Mouse (Mus musculus): Measurements from ENCODE around the gene Atp11a.

The Atp11a gene

DNA sequence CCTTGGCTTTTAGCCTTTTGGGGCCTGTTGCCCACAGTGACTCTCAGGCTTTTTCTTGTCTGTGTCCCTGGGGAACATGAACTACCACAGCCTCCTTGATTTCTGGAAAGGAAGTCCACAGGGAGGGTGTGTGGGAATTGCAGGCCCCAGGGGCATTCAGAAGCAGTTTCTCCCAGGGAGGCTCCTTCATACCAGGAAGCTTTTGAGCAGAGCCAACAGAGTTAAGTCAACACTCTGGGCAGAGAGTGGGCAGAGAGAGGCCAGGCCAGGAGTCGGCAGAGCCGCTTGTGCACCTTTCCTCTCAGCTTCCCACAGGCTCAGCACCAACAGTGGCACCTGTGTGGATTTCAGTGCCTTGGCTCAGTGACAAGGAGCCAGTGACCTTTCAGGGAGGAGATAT, 51.2 kb downstream of the Atp11a start:
- DNase-seq (ENCODE audit: inconsistent age in 2 of 2, low spot score in 1 of 2): no peak

DNA sequence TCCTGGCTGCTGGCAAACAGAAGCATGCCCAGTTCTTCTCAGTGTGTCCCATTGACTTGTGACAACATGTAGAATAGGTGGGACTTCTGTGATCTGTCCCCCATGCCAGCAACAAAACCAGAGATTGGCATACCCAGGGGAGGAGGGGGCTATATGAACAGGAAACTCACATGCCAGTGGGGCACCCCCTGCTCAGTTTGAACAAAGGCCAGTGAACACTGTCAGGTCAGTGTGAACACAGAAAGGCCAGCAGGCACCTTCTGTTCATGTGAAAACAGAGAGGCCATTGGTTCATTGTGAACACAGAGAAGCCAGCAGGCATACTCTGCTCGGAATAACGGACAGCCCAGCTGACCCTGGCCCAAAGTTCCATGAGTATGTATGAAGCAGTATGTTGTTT, 52.7 kb downstream of the Atp11a start:
- DNase-seq (ENCODE audit: inconsistent age in 2 of 2, low spot score in 1 of 2): no peak

DNA sequence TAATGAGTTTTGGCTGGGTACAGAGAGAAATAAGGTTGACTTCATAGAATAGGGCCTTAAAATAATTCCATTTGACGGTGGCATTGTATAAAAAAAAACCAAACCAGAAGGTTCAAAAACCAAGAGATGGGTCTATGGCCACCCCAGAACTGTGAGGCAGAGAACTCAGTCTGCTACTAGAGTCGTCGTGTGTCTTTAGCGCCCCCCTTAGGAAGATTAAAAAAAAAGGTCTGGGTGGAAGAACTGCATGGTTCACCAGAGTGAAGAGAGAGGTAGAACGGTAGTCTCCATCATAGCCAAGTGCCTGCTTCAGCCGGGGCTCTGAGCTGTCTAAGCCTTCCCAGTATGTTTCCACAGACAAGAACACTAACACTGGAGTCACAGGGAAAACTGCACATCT, 54.4 kb downstream of the Atp11a start:
- peak in 1 of 2 experiments; percentile 62 for DNase-seq (ENCODE audit: inconsistent age in 2 of 2, low spot score in 1 of 2)

DNA sequence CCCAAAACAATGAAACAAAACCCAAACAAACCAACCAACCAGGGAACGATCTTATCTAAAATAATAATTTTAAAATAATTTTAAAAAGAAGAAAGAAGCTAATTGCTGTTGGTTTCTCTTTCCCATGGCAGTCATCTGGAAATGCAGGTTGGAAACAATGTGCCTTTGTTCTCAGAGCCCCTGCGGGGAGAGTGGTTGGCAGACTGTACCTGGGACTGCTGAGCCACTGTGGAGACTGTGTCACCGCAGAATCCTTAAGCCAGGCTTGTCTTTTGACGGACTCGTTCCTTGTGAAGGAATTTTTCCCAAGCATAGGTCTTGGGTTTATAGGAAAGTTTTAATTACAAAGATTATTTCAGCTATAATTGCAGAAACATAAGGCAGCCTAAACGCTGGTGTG, 59.6 kb downstream of the Atp11a start:
- no peak for DNase-seq (ENCODE audit: inconsistent age in 2 of 2, low spot score in 1 of 2)

DNA sequence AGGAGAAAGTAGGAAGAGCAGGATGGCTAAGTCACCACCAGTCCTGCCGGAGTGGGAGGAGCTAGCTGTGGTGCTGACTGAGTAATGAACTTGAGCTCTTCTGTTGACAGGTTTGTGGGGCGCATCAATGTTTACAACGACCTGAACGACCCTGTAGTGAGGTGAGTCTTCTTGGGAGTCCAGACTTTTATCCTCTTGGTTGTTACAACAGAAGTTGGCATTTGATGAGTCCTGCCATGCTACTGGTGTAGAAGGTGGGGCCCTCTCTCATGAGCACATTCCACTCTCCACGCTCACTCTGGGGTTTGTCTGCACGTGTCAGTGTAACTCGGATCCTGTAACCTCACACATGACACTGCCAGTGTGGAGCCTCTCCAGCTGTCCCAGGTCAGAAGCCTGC, 66.1 kb downstream of the Atp11a start:
- DNase-seq (ENCODE audit: inconsistent age in 2 of 2, low spot score in 1 of 2): no peak

DNA sequence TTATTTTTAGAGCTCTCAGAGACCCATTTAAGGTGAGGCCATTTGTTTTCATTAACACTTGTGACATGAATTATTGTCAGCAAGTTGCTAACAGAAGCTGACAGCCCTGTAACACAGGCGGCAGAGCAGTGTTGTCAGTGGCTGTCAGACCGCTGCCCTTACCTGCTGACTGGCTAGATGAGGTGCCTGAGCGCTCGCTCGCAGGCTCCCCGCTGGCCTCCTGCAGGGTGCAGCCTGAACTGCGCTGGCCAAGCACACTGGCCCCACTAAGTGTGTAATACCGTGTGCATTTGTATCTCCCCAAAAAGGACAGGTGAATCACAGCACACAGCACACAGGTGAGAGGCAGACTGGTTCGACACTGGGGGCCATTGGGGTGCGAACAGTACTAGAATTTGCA, 67.7 kb downstream of the Atp11a start:
- no peak for DNase-seq (ENCODE audit: inconsistent age in 2 of 2, low spot score in 1 of 2)

DNA sequence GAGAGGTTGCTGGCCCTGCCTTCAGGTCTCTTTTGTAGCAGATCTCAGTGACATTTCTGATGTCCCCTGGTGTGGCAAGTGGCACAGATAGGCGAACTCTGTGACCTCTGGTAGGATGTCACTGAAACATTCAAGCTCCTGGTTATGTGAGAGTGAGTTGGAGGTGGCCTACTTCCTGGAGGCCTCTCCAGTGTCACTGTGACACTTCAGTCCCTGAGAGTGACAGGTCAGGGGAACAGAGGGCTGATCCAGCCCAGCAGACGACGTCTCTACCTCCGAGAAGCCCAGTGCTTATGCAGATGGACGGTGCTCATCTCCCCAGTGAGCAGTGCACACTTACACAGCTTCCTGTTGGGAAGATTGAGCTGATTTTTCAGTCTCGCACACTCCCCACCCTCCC, 68.4 kb downstream of the Atp11a start:
- DNase-seq (ENCODE audit: inconsistent age in 2 of 2, low spot score in 1 of 2): no peak

DNA sequence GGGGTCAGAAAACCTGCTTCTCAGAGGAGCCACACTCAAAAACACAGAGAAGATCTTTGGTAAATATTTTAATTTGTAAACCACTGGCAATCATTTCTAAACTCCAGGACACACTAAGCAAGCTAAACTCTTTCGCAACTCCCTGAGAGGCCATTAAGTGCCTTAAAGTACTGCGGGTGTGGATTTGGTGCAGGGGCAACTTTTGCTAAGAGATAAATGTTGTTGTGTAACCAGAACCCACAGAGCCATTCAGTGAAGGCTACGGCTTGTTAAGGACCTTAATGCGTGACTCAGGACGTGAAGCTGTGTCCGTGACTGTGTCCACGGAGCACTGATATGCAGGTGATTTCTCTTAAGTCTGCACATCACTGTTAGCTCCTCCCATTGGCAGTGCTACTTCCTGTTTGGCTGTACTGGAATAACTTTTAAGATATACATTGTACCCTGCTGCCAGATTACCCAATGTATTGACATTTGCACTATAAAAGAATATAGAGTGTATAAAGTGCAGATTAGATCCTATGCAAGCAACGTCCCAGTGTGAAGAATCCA, 68.9 kb downstream of the Atp11a start:
- DNase-seq (ENCODE audit: inconsistent age in 2 of 2, low spot score in 1 of 2): peak in 1 of 2 experiments; percentile 37

DNA sequence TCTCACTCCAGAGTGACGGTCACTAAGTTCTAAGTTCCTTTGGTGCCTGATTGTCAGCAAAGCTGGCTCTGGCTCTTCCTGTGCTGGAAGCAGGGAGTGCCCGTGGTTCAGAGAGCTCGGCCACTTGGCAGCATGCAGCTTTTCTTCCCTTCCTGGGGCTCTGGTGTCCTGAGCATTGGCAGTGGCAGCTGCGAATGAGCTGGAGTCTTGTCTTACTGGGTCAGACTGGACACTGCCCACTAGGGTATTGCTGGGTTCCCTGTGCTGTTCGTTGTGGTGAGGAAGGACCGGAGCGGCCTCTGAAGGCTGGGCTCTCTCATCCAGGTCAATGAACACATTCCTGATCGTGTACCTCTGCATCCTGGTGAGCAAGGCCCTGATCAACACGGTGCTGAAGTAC, 70.3 kb downstream of the Atp11a start:
- no peak for DNase-seq (ENCODE audit: inconsistent age in 2 of 2, low spot score in 1 of 2)

DNA sequence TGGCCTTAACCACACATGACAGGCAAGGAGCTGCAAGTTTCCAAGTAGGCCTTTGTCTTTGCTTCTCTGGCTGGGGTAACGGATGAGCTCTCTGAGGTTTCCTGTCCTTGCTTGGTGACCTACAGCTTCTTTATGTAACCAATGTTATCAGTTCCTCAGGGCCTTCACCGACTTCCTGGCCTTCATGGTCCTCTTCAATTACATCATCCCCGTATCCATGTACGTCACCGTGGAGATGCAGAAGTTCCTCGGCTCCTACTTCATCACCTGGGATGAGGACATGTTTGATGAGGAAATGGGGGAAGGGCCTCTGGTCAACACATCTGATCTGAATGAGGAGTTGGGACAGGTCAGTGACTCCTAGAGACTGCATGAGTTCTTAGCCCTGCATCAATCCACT, 71.5 kb downstream of the Atp11a start:
- no peak for DNase-seq (ENCODE audit: inconsistent age in 2 of 2, low spot score in 1 of 2)

DNA sequence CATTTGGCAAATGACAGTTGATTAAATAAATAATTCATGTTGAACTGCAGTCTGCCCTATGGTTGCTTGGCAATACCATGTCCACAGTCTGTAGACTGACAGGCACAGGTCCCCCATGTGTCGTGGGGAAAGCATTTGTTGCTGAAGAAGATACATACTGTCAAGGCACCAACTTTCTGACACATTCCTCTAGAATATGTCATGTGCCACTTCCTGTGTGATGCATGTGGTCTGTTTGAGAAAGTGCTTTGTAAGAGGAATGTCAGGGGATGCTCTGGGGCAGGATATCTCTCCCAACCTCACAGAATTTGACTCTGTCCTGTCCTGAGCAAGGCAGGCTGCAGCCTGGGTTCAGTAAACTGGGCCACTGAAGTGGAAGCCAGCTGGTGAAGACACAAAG, 72.6 kb downstream of the Atp11a start:
- no peak for DNase-seq (ENCODE audit: inconsistent age in 2 of 2, low spot score in 1 of 2)

DNA sequence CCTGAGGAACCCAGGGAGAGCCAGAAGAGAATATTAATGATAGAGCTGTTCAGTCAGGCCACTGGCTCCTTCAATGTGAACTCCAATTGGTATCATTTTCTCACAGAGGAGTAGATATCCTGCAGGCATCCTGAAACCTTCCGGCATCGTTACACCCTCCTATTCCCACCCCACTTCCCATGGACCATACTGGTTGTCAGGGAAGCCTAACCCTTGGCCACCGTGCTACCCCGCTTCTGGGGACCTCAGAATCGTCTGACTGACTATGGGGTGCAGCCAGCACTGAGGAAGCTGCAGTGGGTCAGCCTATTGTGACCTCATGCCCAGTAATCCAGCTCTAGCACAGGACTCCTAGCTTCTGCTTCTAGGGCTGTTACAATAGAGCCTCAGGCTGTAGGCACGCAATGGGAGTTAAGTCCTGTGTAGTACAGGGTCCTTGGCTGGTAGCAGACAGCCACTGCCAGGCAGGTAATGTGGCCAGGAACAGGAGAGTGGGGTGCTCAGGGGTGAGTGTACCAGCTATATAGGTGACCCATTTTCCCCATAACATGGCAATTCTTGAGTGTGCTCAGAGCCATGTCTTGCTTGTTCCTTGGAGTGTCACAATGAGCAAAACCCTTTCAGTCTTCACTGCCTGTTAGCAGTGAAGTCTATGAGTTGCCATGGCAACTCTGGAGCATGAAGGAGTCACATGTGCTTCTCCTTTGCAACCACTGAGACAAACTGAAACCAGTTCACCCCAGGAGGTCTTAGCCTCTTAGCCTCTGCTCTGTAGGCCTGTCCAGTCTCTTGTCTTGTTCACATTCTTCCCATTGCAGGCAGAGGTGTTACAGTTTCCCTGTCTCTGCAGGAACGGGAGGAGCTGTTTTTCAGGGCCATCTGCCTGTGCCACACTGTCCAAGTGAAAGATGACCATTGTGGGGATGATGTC, 75.1 kb downstream of the Atp11a start:
- DNase-seq (ENCODE audit: inconsistent age in 2 of 2, low spot score in 1 of 2): no peak

DNA sequence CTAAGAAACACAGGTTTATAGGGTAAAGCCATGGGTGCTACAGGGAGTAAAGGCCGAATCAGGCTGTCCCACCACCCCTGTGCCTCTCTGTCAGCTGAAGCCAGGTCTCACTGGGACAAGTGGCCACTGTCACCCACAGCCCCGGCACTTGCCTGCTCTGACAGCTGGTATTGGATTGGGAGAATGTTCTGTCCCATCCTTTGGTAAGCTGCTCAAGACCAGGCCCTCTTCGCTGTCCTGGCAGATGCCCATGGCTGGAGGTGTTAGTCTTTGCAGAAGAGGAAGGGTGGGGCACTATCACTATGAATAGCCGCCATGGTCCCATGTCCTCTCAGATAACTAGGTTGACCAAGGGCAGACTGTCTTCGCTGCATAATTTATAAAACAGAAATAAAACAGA, 76.8 kb downstream of the Atp11a start:
- no peak for DNase-seq (ENCODE audit: inconsistent age in 2 of 2, low spot score in 1 of 2)

DNA sequence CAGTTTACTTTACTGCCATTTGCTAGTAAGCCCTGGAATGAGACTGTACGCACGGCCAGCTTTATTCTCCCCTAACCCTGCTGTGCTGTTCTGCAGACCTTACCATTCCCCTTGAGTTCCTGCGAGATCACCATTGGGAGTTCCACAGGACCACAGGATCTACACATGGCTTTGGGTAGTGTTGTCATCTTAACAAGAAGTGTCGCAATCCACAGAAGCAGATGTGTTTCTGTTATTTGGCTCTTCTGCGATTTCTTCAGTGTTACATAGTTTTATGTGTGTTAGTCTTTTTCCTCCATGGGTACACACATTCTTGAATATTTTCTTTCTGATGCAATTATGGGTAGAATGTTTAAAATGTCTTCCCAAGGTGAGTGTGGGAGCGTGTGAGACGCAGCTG, 84.0 kb downstream of the Atp11a start:
- no peak for DNase-seq (ENCODE audit: inconsistent age in 2 of 2, low spot score in 1 of 2)

DNA sequence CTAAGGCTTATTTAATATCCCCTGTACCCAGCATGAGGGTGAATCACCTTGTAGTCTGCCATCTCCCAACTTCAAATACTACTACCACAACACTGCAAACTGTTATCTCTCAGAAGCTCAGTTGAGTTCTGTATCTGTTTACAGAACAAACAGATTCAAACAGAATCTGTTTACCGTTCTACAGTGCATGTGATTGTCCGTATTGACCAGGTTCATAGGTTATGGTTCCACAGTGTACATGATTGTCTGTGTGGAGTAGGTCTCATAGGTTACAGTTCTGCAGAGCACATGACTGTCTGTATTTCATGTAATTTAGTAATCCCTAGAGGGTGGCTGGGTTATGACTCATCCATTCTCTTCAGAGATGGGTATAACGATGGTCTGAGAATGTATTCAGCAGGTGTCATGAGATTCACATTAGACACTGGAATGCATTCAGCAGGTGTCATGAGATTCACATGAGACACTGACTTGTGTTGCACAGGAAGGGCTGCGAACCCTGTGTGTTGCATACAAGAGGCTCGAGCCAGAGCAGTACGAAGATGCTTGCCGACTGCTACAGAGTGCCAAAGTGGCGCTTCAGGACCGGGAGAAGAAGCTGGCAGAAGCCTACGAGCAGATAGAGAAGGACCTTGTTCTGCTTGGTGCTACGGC, 85.7 kb downstream of the Atp11a start:
- DNase-seq (ENCODE audit: inconsistent age in 2 of 2, low spot score in 1 of 2): no peak

DNA sequence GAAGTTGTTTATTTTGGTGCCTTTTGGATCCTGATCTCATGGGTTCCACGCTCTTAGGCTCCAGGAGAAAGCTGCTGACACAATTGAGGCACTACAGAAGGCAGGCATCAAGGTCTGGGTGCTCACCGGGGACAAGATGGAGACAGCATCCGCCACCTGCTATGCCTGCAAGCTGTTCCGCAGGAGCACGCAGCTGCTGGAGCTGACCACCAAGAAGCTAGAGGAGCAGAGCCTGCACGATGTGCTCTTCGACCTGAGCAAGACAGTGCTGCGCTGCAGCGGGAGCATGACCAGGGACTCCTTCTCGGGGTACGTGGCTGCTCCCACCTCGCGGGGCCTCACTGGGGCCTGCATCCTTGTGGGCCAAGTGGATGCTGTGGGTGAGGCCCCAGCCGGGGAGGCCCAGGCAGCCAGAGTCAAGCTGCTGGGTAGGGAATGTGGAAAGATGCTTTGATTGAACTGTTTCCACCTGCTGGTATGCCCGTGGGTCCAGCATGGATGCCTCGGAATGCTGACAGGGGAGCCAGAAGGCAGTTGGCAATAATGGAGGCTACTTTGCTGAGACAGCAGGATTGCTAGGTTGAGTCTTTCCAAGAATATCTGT, 87.6 kb downstream of the Atp11a start:
- no peak for DNase-seq (ENCODE audit: inconsistent age in 2 of 2, low spot score in 1 of 2)

DNA sequence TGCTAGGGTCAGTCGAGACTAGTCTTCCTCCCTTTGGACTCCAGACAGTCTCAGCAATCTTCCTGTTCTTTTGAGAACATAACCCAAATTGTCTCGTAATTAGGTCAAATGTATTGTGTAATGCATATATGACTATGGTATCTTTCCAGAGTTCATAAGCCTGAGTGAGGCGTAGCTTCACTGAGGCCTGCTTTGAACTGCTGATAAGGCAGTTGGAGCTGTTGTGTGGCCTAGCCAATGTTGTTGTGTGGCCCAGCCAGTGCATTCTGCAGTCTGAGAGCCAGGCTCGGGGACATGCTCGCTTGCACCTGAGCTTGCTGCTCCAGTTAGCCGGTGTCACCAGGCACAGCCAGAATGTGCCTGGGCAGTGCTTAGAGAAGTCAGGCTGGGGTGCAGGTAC, 89.6 kb downstream of the Atp11a start:
- DNase-seq (ENCODE audit: inconsistent age in 2 of 2, low spot score in 1 of 2): no peak

DNA sequence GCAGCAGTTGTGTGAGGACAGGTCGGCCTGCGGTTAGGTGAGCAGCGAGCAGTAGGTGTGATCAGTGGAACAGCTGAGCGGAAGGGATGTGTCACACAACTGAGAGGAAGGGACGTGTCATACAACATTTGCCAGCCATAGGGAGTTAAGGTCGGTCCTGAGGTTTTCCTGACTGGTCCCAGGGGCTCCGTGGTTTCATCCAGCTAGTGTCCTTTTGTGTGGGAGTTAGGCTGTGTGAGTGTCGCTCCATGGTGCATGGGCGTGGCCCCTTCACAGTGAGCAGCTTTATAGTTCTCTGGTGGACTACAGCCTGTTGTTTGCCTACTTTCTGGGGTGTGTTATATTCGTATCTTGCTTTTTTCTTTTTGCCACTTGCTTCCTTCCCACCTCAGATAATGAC, 94.4 kb downstream of the Atp11a start:
- no peak for DNase-seq (ENCODE audit: inconsistent age in 2 of 2, low spot score in 1 of 2)

DNA sequence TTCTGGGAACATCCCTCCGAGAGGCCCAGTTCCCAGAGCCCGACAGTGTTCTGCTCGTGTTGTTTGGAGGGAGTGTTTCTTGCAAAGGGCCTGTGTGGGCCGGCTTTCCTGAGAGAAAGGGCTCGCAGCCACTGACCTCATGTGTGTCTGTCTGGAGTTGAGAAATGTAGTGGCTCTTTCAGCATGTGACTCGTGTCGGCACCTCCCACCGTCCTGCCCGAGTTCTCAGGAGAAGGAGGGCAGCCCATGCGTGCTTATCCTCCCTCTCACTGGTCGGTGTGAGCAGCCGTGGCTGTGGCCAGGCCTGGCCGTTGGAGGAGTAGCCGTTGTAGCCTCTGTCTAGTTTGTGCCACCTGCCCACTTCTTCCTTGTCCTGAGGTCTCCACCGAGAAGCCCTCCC, 99.2 kb downstream of the Atp11a start:
- DNase-seq (ENCODE audit: inconsistent age in 2 of 2, low spot score in 1 of 2): no peak

DNA sequence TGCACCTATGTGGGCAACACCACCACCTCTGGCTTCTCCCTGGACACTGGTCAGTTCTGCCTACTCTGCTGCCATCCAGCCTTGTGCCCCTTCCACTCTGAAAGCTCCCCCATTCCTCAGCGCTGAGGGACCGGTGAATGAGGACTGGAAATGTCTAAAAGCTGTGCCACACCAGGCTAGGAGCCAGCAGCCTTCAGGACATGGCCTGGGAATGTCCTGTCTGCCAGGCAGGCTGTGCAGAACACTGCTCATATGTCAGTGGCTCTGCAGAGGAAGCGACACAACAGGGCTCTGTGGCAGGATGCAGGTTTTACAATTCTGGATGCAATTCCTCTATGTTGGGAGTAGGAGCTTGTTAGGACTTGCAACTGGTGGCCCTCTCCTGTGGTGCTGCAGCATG, 106.2 kb downstream of the Atp11a start:
- DNase-seq (ENCODE audit: inconsistent age in 2 of 2, low spot score in 1 of 2): no peak

DNA sequence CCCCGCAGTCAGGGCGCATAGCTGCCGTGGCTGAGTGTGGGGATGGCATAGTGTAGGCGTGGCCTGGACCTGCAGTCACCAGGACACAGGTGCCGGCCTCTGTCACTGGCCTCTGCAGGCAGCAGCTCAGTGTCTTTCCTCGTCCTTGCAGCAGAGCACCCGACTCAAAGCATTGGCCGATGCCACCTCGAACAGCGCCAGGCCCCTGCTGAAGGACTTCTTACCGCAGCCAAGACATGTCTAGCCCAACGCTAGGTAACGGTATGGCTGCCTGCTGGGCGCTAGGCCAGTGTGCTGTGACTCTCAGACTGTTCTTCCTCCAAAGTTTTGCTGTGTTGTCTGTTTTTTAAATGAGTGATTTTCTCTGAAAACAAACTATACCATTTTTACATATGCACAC, 106.8 kb downstream of the Atp11a start:
- DNase-seq (ENCODE audit: inconsistent age in 2 of 2, low spot score in 1 of 2): no peak

DNA sequence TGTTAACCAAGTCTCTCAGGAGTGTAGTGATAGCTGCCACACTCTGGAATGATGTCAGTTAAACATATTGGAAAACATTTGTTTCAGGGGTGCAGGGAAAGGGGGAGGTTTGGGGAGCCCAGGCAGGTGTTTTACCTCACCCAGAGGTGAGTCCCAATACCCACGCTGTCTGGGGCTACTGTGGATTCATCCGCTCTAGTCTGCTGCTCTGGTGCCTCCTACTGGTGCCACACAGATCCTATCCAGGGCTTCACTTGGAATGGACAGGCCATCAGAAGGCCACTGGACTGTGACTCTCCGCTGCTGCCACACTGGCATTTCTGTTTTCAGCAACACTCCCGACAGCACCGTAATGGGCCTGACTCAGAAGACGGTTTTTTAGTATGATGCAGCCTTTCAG, 109.0 kb downstream of the Atp11a start:
- DNase-seq (ENCODE audit: inconsistent age in 2 of 2, low spot score in 1 of 2): no peak
